Mouse (Mus musculus): ENCODE data around the gene Gm20509.

DNA sequence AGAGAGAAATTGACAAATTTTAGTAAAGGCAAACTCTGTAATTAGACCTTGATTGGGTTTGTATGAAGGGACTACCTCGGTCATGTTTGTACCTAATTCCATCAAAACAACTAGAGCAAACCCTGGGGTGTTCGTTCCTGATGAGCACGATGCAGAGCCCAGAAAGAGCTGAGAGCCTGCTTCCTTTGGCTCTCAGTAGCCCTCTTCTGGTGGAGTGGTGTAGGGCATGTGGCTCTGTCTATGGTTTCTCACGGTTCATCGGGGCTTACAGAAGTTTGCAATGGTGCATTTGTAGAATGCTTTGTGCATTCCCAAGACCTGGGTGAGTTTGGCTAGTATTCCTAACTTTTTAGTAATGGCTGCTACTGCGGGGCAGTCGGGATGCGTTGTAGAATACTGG is 19.5 kb downstream of the Gm20509 start:
- TF ChIP-seq CTCF (IDR thresholded peaks at IDR 0.05; ENCODE audit: control insufficient read depth, insufficient read depth, insufficient read length) (no peak), MAX (IDR thresholded peaks at IDR 0.05) (no peak), MYOD1 (IDR thresholded peaks at IDR 0.05; ENCODE audit: control insufficient read depth, insufficient read length, low read depth) (no peak), FOSL1 (IDR thresholded peaks at IDR 0.05; ENCODE audit: insufficient read depth, low read length, poor library complexity, severe bottlenecking) (no peak)

Data from C2C12 (cell line).